Mouse (Mus musculus): ENCODE results near the gene Mrps11. TPM values are rescaled to one million over a fixed set of nuclear protein-coding genes. Genes with fewer than 3 reads are reported as not detected.

Gene Mrps11
- polyA plus RNA-seq (2012; rRNA removed) = 41.3 and 45.2 TPM in 2 replicates
- polyA plus RNA-seq (2014; fragmentation: Nextera tagmentation; extraction: Ambion mirVana) = 40.8 and 46.3 TPM in 2 replicates

DNA sequence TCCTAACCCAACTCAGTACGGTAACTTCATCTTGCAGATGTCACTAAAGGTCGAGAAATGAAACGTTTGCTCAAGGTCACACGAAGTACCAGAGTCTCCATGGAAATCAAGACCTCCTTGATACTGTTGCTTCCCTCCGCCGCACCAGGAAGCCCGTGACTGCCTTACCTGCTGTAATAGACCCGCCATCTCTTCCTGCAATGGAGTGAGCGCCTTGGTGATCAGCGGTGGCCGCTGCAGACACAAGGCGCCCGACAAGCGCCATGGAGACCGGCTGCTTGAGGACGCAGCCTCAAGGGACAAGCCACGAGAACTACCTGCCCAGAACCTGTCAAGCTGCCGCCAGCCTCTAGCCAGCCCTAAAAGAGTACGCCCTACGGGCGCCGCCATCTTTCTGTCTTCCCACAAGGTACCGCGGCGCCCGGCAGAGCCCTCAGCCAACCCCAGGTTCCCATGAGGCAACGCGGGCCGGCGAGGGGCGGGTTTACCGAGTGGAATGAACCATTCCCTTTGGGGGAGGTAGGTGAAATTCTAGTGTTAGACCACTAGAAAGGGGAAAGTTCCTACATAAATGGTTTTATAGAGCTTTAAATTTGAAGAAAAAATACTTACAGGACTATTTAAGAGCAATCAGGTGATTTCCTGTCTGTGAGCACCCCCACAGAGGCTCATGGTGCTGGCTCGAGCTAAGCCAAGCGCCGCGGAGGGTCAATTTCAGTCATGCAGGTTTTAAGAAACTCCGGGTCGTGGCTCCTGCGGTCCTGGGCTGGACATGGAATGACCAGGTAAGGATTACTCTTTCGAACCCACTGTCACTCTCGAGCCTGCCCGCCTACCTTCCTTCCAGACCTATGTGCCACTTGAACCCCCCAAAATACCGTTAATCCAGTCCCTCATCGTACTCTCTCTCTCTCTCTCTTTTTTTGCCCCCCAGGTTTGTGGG, at the start of gene Mrps11, which contains the start of gene Mrpl46:
Gene Mrps11, plus strand, starts transcription at position 481 of the 943 bp plus-strand sequence.
Gene Mrpl46, minus strand, starts transcription at position 893 of the 943 bp plus-strand sequence.
- Histone ChIP-seq H3K4me3 (ENCODE audit: insufficient read depth in 1 of 2, low read depth in 2 of 2, low read length in 2 of 2) (peak within 1 kb of the TSS; percentile 81 to 98), H3K27me3 (ENCODE audit: control insufficient read depth, insufficient read depth, low read length) (no peaks in the 10 kb centered on the region), H3K36me3 (replicated peaks; ENCODE audit: control insufficient read depth, insufficient read depth, low read depth) (peaks cover 4% of the 10 kb centered on the region; the same call in 1 of the 2 replicates), H3K9me3 (ENCODE audit: control insufficient read depth, low read length) (no peaks in the 10 kb centered on the region), H3K4me2 (ENCODE audit: low read depth) (peak within 1 kb of the TSS; percentile 94), H3K4me1 (replicated peaks; ENCODE audit: control insufficient read depth in 2 of 2, insufficient read depth in 2 of 2, low read length in 1 of 2) (peaks cover 9 to 12% of the 10 kb centered on the region in 2 experiments; a peak in 3 of 4 replicates), H3K9ac (replicated peaks) (peak within 1 kb of the TSS; percentile 94), H3K27ac (peak within 1 kb of the TSS; percentile 45; the same call in 1 of the 2 replicates)
- ATAC-seq (ENCODE audit: insufficient read depth) (peak; percentile 99), DNase-seq (ENCODE audit: low read depth in 3 of 3, low spot score in 3 of 3) (peak; percentile 77 to 80 (median 78))
- under 1% methylated on average over 44 of the region's 44 CpGs for whole genome bisulfite sequencing (ENCODE audit: insufficient replicate concordance)
- no peak for TF ChIP-seq CTCF (IDR thresholded peaks at IDR 0.05; ENCODE audit: low read depth)
- TF ChIP-seq EP300 (IDR thresholded peaks at IDR 0.05; ENCODE audit: low read depth) = no peak

DNA sequence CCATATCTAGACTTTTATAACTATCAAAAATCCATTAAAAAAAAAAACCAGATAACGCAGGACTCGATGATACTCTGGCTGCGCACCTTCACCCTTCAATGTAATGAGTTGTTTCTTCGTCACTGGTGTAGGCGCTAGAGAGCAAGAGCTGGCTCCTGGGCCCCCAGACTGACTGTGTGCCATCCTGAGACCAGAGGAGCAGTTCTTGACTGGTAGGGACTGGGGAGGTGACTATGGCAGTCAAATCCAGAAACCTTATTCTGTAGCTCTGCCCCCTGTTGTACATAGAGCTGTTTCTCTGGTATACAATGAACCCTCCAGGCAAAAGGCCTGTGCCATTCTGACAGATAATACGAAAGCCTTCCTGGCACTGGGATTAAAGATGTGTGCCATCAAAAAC, 45.7 kb upstream of the Mrps11 start:
- no peak overlapping the region for H3K27ac ChIP-seq
- no peak overlapping the region for H3K9ac ChIP-seq (replicated peaks)
- DNase-seq (ENCODE audit: low read depth in 3 of 3, low spot score in 3 of 3) = no peak
- no peaks in the 10 kb centered on the region for H3K36me3 ChIP-seq (replicated peaks; ENCODE audit: control insufficient read depth, insufficient read depth, low read depth)
- no peak for ATAC-seq (ENCODE audit: insufficient read depth)
- no peak overlapping the region for H3K4me3 ChIP-seq (ENCODE audit: insufficient read depth in 1 of 2, low read depth in 2 of 2, low read length in 2 of 2)
- TF ChIP-seq CTCF (IDR thresholded peaks at IDR 0.05; ENCODE audit: low read depth) (no peak), EP300 (IDR thresholded peaks at IDR 0.05; ENCODE audit: low read depth) (no peak)
- WGBS (ENCODE audit: insufficient replicate concordance) = 74% methylated on average over 6 of the region's 6 CpGs
- H3K27me3 ChIP-seq (ENCODE audit: control insufficient read depth, insufficient read depth, low read length) = no peaks in the 10 kb centered on the region
- H3K9me3 ChIP-seq (ENCODE audit: control insufficient read depth, low read length) = no peaks in the 10 kb centered on the region
- H3K4me1 ChIP-seq (replicated peaks; ENCODE audit: control insufficient read depth in 2 of 2, insufficient read depth in 2 of 2, low read length in 1 of 2) = no peaks in the 10 kb centered on the region
- no peak overlapping the region for H3K4me2 ChIP-seq (ENCODE audit: low read depth)

DNA sequence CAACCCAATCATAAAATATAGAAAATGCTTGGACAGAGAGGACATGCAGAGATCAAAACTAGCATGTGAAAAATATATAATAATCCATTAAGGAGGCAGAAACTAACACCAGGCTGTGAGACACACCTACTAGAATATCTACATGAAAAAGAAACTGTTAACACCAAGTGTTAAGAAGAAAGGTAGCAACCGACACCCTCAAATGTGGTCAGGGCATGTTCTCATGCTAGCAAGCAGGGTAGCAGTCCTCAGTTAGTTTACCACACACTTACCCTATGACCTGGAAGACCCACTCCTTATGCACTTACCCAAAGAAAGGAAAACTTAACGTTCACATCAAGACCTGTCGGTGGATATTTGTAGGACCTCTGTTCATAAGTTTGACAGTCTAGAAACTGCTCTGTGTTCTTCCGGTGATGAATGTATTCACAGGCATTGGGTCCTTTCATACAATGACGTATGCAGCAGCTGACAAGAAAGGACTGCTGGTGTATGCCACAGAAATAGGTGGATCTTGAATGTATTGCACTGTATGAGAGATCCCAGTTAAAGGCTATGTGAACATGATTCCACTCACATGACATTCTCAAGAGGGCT, 45.2 kb upstream of the Mrps11 start, which contains the start of gene Ntrk3:
Gene Ntrk3, minus strand, starts transcription at position 399 of the 597 bp plus-strand sequence.
- TF ChIP-seq EP300 (IDR thresholded peaks at IDR 0.05; ENCODE audit: low read depth) (no peak), CTCF (IDR thresholded peaks at IDR 0.05; ENCODE audit: low read depth) (no peak)
- Histone ChIP-seq H3K27ac (no peak within 1 kb of the TSS), H3K4me1 (replicated peaks; ENCODE audit: control insufficient read depth in 2 of 2, insufficient read depth in 2 of 2, low read length in 1 of 2) (no peaks in the 10 kb centered on the region), H3K36me3 (replicated peaks; ENCODE audit: control insufficient read depth, insufficient read depth, low read depth) (no peaks in the 10 kb centered on the region), H3K4me2 (ENCODE audit: low read depth) (no peak within 1 kb of the TSS), H3K27me3 (ENCODE audit: control insufficient read depth, insufficient read depth, low read length) (no peaks in the 10 kb centered on the region), H3K9ac (replicated peaks) (no peak within 1 kb of the TSS), H3K9me3 (ENCODE audit: control insufficient read depth, low read length) (no peaks in the 10 kb centered on the region), H3K4me3 (ENCODE audit: insufficient read depth in 1 of 2, low read depth in 2 of 2, low read length in 2 of 2) (no peak within 1 kb of the TSS)
- DNase-seq (ENCODE audit: low read depth in 3 of 3, low spot score in 3 of 3) (no peak), ATAC-seq (ENCODE audit: insufficient read depth) (no peak)
- 70% methylated on average over 5 of the region's 5 CpGs for WGBS (ENCODE audit: insufficient replicate concordance)

DNA sequence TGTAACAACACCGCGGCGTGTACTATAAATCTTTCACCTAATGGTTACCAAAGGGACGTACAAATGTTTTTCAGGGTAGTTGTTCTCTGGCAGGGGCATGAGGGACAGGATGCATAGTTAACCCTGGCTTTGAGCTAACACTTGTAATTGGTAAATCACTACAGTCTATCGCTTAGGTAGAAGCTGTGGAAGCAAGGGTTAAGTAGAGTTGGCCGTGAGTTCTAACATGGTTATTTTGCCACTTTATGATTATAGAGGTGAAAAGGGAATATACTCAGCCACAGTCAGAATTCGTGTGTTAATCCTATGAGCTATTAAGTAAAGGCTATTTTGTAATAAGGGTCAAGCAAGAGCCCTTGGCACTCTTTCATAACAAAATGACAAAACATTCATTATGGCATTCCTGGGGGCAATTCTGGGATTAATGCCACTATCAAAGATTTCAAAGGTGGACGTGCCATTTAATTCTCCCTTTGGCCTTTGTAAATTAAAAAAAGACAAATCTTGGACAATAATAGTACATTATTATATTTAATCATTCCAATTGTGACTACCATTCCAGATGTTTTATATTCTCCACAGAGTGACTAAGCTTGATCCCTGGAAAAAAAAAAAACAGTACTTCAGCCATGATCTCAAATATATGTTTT, 43.4 kb upstream of the Mrps11 start:
- no peak overlapping the region for H3K4me2 ChIP-seq (ENCODE audit: low read depth)
- no peaks in the 10 kb centered on the region for H3K36me3 ChIP-seq (replicated peaks; ENCODE audit: control insufficient read depth, insufficient read depth, low read depth)
- DNase-seq (ENCODE audit: low read depth in 3 of 3, low spot score in 3 of 3) (no peak), ATAC-seq (ENCODE audit: insufficient read depth) (no peak)
- no peak overlapping the region for H3K4me3 ChIP-seq (ENCODE audit: insufficient read depth in 1 of 2, low read depth in 2 of 2, low read length in 2 of 2)
- 64% methylated on average over 8 of the region's 8 CpGs for WGBS (ENCODE audit: insufficient replicate concordance)
- no peak overlapping the region for H3K27ac ChIP-seq
- H3K9ac ChIP-seq (replicated peaks) = no peak overlapping the region
- no peaks in the 10 kb centered on the region for H3K9me3 ChIP-seq (ENCODE audit: control insufficient read depth, low read length)
- TF ChIP-seq EP300 (IDR thresholded peaks at IDR 0.05; ENCODE audit: low read depth) = no peak
- TF ChIP-seq CTCF (IDR thresholded peaks at IDR 0.05; ENCODE audit: low read depth) = no peak
- no peaks in the 10 kb centered on the region for H3K4me1 ChIP-seq (replicated peaks; ENCODE audit: control insufficient read depth in 2 of 2, insufficient read depth in 2 of 2, low read length in 1 of 2)
- H3K27me3 ChIP-seq (ENCODE audit: control insufficient read depth, insufficient read depth, low read length) = no peaks in the 10 kb centered on the region
